Mouse (Mus musculus) left cerebral cortex, postnatal 25 days (tissue): ENCODE data around the gene Atxn1l. TPM values are rescaled to one million over a fixed set of nuclear protein-coding genes. Genes with fewer than 3 reads are reported as not detected.

ENCODE experiments used
- DNase-seq, 2 experiments: peaks; one replicate each; pipeline ENCODE4 v3.0.0; 2022; ENCODE audit warnings: low spot score in 2 of 2, mixed read lengths in 1 of 2
- intact Hi-C: fragments of 180-260 bp; cut with DNase I; formaldehyde crosslinking; loops from one replicate; pipeline ENCODE4 v1.15.1; 2025
- total RNA-seq, 2 experiments: library from RNA; stranded (reverse); gene quantifications; 2 replicates each; pipeline ENCODE4 v1.2.3; 2021

Gene Atxn1l
- total RNA-seq, 2 experiments from 2014 or later: 36.9 to 38.5 TPM

GRCm38 (mm10) chr8:109738049-109738380 lies 476 bp upstream of the Atxn1l start:
- intact Hi-C loops: no loop called here
- DNase-seq: no peak

DNA sequence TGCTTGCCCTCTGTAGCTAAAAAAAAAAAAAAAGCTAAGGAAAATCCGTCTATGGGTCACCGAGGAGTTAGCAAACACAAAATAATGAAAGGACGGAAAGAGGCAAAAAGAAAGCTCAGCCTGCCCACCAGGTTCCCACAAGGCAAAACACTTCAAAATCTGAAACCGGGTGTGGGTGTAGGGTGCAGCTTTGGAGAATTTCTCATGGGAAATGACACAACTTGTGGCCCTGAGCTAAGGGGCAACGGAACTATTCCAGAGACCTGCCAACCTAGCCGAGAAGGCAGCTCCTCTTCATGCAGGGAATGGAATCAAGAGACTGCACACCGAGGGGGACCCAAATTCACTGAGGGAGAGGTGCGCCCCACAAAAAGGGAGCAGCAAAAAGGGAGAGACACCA lies 720 bp downstream of the Atxn1l start:
- DNase-seq: no peak
- intact Hi-C loops: no loop called here

DNA sequence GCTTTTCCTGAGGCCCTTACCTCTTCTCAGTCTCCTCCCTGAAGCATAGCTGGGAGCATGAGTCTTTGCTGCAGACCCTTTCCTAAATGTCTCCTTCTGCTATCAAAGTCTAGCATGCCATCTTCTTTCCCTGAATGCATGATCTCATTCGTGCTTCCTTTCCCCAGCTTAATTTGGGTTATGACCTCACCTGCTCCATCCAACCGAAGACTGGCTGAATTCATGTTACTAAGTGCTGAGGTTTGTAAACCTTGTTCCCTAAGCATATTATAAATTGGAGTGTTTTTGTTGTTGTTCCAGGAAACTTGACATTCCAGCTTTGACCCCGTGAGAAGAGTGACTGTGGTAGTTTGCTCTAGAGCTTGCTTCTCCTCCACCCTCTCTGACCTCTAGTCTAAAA lies 3.5 kb downstream of the Atxn1l start:
- no peak for DNase-seq
- intact Hi-C loops: no loop called here

- DNase-seq: peak in 1 of 2 experiments; percentile 56
- intact Hi-C loops: no loop called here
Observed at GRCm38 (mm10) chr8:109731012-109731411, 6.5 kb downstream of the Atxn1l start.

GRCm38 (mm10) chr8:109725106-109725505 lies 12.4 kb downstream of the Atxn1l start:
- intact Hi-C loops: no loop called here
- DNase-seq: no peak

DNA sequence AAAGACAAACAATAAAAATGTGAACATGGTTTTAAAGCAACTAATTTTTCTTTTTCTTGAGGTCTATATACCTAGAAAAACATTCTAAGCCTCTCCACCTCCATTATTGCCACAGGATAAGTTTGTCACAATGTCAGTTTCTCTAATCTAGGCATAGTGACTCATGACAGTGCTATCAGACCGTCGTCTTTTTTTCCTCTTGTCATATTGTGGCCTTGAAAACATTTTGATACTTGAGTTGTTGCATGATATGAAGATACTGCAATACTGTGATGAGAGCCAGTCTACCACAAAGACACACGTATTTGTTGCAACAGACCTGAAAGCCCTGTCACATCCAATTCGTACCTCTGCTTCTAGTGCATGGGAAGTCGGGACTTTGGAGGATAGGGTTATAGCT lies 22.6 kb downstream of the Atxn1l start:
- DNase-seq: no peak
- intact Hi-C loops: no loop called here

DNA sequence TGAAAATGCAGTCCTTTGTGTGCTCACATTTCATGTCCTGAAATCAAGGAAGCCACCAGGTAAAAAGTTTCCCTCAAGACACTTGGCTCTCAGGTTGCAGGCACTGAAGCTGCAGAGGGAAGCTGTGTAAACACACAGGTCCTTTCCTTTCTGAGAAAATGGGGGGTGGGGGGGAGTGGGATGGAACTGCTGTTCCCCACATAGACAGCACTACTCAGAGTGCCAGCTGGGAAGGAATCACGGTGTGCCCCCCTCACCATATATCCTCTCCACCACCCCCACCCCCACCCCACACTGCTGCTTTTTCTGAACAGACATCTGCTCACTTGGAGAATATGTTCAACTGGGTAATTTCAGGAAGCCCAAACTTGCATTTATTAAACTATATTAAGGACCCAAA lies 25.0 kb downstream of the Atxn1l start:
- peak in 1 of 2 experiments; percentile 60 for DNase-seq
- intact Hi-C loops: no loop called here

- intact Hi-C loops: loop anchor here (2.0 to 5.0 kb wide), 3 partner anchors 15 to 101 kb away; partner anchors contain the start of genes Ap1g1, Dhodh and Ist1
- DNase-seq: no peak
Observed at GRCm38 (mm10) chr8:109707921-109708320, 29.6 kb downstream of the Atxn1l start.

DNA sequence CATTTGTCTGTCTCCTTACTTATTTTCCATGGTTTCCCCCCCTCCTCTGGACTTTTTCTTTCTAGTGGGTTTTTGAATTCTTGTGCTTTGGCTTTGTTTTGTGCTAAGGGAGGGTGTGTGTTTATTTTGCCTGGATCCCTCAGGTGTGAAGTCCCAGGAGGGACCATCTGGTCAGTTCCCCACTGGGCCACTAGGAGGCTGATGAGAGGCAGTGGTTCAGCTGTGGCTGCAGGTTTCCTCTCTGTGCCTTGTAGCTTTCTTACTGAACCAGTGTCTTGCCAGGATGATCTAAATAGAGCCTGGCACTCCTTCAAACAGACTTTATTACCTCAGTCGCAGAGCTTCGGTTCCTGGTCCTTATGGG lies 30.7 kb downstream of the Atxn1l start:
- DNase-seq: peak; percentile 66 to 79
- intact Hi-C loops: loop anchor here (2.0 to 5.0 kb wide), 3 partner anchors 14 to 100 kb away; partner anchors contain the start of genes Ap1g1, Dhodh and Ist1

DNA sequence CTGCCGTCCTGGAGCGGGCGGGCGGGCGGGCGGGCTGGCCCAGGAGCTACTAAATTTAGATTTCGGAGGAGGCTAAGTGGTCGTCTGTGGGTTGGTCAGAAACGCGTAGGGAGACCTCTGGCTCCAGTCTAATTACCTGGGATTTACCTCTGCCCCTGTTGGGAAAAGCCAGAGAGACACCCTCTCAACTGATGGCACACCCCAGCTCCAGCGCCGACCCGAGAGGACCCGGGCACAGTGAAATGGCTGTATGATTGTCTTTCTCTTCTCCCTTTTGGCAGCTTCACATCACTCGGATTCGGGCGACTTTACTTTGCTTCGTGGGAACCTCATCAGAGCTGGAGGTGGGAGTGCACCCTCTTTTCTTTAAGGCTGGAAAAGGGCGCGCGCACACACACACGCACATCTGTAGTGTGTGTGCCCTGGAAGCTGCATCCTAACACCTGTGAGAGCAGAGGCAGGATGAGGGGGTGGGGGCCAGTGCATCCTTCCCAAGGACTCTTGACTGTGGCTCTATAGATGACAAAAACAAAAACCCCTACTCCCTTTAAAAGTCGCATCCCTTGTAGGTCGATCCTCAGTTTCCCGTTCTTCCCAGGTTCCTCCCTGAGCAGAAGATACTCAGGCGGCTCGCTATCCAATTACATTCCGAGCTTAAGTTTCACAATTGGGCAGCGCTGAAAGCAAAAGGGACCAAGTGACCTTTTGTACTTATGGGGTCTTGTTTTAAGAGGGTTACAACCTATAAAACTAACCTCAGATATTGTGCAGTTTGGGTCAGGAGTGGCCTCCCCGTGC lies 31.3 kb downstream of the Atxn1l start:
- intact Hi-C loops: loop anchor here (2.0 to 5.0 kb wide), 3 partner anchors 13 to 99 kb away; partner anchors contain the start of genes Ap1g1, Dhodh and Ist1
- DNase-seq: peak in 1 of 2 experiments; percentile 45

DNA sequence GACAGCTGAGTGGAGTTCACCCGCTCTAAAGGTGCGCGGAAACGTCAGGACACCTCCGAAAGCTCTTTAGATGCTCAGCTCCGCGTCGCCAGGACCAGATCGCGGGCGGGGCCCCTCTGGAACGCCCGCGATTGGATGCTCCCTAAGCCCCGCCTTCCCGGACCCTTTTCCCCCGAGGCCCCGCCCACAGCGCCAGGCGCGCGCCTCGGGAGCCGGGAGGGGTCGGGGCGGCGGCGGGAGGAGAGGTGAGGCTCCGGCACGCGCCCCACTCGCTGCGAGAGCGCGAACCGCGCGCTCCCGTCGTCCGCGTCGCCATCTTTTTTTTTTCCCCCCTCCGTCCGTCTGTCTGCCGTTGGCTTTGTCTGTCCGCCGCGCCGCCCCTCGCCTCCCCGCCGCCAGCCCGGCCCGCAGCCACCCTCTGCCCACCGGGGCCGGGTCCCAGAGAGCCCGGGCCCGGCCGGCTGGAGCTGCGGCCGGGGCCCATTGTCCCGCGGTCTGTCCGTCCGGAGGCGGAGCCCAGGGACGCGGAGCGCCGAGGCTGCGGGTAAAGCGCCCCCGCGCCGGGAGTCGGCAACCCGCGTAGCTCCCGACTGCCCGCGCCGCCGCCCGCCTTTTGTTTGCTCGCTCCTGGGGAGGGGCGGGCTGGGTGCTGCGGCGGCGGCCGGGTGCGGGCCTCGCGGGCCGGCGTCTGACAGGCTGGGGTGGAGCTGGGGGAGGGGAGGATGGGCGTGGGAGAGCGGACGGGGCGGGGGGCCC lies 32.0 kb downstream of the Atxn1l start, which contains the start of gene Zfp821:
TSS of gene Zfp821 (plus strand) at position 227 of the 756 bp plus-strand sequence.
- DNase-seq: peak; percentile 93 to 95
- intact Hi-C loops: loop anchor here (2.0 to 5.0 kb wide), 3 partner anchors 13 to 98 kb away; partner anchors contain the start of genes Ap1g1, Dhodh and Ist1

DNA sequence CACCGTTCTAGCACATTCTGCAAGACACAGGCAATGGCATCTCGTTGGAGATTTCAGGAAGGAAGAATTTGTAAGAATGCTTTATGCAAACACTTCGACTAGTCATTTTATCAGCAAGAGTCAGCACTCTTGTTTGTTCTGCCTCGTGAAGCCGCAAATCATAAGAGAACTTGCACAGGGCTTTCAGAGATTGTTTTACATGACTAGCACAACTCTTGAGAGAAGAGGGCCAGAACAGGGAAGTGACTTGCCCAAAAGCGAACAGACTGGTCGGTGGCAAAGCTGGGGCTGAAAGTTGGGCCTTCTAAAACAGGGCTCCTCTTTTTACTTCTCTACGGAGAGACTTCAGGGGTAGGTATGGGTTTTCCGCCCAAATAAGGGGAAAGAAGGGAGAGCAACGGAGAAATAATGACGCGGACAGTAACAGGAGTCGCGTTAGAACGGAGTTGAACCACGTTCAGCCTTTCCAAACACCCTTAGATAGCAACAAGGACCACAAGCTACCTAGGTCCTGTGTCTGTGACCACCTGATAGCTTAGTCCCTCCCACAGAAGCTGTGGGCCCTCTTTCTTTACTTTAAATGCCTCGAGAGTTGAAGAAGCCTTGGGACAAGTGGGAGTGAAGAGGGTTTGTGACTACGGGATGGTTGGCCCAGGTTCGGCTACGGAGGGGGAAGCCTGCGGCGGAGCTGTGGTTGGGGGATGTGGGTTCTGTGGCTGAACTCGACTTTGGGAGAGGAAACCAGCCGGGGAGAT lies 32.8 kb downstream of the Atxn1l start:
- intact Hi-C loops: loop anchor here (5.0 kb wide), 1 partner anchor 97 kb away; the partner anchor contains the start of gene Dhodh
- DNase-seq: no peak

DNA sequence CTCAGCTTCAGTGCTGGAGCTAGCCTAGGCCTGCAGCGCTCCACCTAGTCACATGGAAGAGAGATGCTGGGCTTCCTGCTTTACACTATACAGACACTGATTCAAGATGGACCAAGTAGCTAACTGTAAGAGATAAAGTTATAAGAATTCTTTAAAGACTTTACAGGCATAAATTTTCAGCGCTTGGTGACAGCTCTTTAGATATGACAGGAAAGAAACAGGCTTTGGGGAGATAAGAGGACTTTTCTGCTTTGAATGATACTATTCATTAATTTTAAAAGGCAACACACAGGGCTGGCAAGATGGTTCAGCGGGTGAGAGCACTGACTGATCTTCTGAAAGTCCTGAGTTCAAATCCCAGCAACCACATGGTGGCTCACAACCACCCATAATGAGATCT lies 39.1 kb downstream of the Atxn1l start:
- intact Hi-C loops: no loop called here

GRCm38 (mm10) chr8:109697754-109698153 lies 39.8 kb downstream of the Atxn1l start:
- DNase-seq: no peak
- intact Hi-C loops: no loop called here

More for the DNA sequence above, 39.1 kb downstream of the Atxn1l start:
- no peak for DNase-seq

- intact Hi-C loops: loop anchor here (5.0 kb wide), 1 partner anchor 87 kb away; the partner anchor contains the start of gene Dhodh
- no peak for DNase-seq
Observed at GRCm38 (mm10) chr8:109694154-109694553, 43.4 kb downstream of the Atxn1l start.

DNA sequence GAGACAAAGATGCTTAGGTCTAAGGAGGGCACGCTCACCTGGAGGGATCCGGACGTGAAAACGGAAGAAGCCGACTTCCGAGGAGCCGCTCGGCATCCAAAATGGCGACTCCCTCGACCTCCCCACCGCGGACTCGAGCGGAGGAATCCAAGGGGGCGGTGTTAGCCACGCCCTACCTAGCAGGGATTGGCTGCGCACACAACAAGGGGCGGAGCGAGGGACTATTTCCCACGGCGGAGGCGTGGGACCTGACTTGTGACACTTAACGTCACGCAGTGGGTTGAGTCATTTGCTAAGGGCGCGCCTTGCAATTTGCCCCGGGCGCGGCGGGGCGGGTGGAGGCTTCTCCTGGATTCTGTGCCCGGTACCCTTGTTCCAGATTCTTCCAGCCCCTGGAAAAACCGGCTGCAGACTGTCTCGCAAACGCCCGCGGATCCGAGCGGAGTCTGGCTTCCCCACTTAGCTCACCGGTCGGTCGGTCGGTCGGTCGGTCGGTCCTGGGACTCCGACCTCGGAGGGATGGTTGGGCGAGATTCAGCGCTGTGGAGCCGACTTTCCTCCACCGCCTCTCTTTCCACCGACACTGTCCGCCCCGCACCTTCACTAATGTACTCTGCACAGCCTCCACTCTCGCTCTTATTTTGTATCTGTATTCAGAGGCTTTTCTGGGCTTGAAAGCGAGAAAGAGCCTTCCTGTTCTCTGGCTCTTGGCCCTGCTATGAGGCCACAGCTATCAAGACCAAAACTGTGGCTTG lies 44.2 kb downstream of the Atxn1l start, which contains the start of gene Ist1:
TSS of gene Ist1 (minus strand) at position 115 of the 755 bp plus-strand sequence.
- intact Hi-C loops: loop anchor here (2.0 to 5.0 kb wide), 2 partner anchors 13 to 86 kb away; partner anchors contain the start of gene Dhodh
- DNase-seq: peak; percentile 97 to 99

- no peak for DNase-seq
- intact Hi-C loops: loop anchor here (2.0 to 5.0 kb wide), 2 partner anchors 14 to 85 kb away; partner anchors contain the start of gene Dhodh
Observed at GRCm38 (mm10) chr8:109692443-109693145, 44.9 kb downstream of the Atxn1l start.

GRCm38 (mm10) chr8:109691769-109692168 lies 45.8 kb downstream of the Atxn1l start:
- DNase-seq: no peak
- intact Hi-C loops: loop anchor here (2.0 to 5.0 kb wide), 2 partner anchors 15 to 84 kb away; partner anchors contain the start of gene Dhodh
